Mouse (Mus musculus) lung, postnatal 25 days (tissue): ENCODE results near the gene Batf.
A peak's percentile ranks its signal among the peaks of the same experiment; 100 is the strongest.
"Not testable (repeated sequence)": the region's sequence is repeated elsewhere in the genome, so short reads cannot be mapped to it uniquely, and the experiment has no call there.

Experiments used
- DNase-seq: peaks from one replicate; pipeline ENCODE4 v3.0.0; 2022; ENCODE audit warnings: low spot score

The Batf gene

DNA sequence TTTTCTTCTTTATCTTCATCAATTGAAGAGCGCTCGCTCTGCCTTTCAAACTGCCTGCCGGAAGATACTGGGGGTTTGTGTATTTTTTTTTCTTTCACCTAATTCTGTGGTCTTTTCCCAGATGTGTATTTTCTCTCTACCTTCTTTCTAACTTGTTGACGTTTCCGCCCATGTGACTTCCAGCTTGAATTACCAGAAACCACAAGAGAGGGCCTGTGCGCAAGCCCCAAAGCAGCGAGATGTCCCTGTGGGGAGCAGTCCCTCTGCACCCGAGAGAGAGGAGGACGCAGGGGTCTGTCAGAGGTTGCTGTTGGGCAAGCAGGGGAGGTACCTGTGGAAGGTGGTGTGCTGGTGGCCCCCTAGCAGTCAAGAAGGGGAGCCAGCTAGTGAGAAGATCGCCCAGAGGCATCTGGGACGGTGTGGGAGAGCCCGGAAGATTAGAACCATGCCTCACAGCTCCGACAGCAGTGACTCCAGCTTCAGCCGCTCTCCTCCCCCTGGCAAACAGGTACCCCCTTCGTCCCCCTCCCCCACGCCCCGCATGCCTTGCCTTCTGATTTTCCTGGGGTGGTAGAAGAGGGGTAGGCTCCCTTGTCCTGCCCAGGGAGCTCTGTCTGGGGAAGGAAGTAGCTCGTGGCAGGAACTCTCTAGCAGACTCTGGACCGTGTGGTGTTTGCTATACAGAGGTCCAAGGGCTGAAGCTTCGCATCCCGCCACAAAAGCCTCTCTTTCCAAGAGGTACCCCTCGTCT, at the start of gene Batf:
Gene Batf, plus strand, starts transcription at position 204 of the 751 bp plus-strand sequence.
- peak; percentile 50 for DNase-seq

DNA sequence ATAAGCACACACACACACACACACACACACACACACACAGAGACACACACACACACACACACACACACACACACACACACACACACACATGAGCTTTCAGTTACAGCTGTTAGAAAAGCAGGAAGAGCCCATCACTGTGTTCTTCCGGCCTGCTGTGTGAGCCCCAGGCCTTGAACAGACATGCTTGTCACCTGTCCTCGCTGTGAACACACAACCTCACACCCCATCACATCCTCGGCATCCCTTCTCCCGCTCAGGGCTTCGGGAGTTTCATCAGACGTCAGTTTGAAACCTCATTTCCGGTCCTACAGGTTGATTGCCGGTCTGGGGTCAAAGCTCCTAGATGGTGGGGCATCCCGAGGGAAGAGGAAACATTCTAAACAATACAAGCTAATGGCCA, 48.5 kb upstream of the Batf start:
- DNase-seq = no peak

DNA sequence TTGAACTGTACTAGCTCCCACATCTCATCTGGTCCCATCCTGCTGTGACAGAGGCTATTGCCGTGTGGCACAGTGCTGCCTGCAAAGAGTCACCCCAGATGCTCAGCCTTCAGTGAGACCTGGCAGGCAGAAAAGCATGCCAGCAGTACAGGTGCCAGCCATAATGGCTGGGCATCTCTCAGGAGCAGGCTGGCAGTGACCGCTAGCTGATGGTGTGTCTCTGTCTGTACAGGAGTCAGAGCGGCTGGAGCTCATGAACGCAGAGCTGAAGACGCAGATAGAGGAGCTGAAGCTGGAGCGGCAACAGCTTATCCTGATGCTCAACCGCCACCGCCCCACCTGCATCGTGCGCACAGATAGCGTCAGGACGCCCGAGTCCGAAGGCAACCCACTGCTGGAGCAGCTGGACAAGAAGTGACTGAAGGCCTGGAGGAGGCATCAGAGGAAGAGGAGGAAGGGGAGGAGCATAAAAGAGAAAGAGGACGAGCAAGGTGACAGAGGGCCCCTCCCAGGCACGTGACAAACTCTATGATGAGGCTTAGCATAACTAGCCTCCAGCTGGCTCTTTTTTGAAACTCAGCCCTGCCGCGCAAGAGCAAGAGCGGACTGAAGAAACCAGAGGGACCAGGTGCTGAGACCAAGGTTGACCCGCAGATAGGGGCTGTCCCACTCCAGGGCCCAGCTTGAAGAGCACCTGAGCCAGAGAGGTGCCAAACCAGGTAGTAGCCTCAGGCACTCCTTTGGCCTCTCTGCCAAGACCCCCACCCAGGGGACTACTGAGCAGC, 47.7 kb upstream of the Batf start:
- no peak for DNase-seq

DNA sequence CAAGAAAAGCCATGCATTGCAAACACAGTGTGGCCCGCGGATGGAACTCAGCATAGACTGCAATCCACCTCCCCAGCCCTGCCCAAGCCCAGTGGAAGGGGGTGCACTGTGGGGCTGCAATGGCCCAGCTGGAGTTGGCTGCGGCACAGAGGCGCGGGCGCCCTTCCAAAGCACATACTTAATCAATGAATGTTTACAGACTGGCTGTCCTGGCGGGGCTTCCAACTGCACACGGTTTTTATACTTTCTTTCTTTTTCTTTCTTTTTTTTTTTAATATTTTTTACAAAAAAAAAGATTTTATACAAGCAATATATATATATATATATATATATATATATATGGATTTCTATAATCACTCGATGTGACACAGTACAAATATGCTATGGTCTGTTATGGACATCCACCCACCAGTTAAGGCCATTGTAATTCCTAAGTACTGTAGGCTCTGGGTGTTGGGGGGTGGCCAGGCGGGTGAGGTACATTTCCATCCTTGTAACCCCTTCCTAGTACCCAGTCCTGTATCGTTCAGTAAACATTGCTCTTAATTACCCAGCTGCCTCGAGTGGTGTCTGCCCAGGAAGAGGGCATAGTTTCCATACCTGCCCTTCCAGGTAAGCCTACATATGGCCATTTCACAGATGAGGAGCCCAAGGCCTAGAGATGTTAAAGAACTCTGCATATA, 47.0 kb upstream of the Batf start:
- DNase-seq = peak; percentile 90

DNA sequence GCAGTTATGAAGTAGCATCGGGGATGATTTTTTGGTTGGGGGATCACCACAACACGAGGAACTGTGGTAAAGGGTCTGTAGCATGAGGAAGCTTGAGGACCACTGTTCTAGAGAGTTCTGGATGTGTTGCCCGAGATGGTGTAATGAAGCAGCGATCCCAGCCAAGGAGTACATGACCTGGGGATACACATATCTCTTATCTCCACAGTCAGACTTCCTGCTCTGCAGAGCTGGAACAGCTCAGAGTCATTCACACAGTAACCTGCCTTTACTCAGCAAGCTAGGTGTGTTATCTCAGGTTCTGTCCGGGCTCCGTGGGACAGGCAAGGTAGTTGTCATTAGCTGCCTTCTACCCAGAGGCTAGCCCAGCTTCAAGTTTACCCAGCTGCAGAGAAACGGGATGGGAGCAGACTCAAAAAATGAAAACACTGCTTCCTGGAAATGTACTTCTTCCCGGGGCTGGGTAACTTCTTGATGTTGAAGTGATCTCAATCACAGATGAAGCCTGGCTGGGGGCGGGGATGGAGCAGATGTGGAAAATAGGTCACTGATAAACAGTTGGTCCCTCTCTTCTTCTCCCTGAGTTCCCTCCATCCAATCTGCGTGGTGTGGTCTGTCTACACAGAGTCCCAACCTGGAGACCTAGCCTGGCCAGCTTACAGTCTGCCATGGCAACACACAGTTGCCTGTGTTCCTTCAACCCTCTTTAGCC, 45.5 kb upstream of the Batf start:
- peak; percentile 37 for DNase-seq

DNA sequence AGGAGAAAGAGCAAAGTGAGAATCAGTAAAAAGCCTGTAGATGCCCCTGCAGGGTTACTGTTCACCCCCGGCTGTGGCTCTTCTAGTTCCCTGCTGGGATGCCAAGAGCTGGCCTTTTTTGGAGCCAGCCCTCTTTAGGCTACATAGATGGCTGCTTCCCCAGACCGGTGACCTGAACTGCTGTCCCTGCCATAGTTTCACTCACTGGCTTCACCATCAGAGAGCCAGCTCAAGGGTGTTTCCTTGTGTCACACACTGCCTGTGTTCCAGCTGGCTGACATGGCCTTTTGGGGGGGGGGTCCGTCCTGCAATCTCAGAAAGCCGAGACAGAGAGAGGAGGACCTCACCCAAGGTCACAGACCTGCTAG, 44.9 kb upstream of the Batf start:
- no peak for DNase-seq

DNA sequence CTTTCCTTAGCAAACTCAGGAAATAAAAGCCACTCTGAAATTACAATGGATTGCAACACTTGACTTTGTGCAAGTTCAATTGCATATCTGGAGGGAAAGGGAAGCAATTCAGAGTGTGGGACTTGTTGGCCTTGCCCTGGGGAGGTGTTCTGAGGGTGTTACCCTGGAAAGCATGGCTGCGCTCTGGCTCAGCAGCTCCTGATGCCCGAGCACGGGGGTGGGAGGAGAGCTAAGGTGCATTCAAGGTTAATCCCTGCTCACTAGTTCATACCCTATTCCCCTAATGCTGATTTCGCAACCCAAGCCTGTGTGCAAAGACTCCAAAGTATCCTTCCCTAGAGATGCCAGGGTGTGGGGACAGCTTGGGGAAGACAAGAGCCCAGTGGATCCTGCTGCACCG, 42.7 kb upstream of the Batf start:
- peak; percentile 27 for DNase-seq

DNA sequence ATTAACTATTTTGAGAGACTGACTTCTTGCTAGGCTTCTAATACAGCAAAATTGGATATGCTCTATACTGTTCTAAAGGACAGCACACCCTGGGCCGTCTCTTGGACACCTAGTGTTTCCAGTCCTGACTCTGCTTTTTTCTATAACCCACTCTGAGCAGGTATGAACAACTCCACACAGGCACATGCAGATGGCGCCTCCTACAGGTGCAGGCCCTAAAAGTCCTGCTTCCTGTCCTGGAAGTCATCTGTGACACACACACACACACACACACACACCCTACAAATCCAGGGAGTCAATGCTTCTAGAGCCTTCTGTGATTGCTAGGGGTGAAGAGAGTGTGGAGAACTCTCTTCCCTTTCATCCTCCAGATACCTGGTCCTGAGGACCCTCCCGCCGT, 40.8 kb upstream of the Batf start:
- DNase-seq = peak; percentile 59

DNA sequence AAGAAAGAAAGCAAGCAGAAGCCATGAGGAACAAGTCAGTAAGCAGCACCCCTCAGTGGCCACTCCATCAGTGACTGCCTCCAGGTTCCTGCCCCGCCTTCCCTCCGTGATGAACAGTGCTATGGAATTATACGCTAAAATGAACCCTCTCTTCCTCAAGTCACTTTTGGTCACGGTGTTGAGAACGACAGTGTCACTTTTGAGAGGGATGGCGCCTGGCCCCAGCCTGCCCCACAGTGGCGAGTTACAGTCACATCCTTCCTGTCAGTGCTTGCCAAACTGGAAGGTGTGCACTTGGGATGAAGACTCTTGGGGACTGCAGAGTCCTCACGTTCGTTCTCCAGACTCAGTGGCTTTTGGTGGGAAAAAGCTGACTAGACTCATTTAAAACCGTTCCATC, 39.1 kb upstream of the Batf start:
- peak; percentile 46 for DNase-seq

DNA sequence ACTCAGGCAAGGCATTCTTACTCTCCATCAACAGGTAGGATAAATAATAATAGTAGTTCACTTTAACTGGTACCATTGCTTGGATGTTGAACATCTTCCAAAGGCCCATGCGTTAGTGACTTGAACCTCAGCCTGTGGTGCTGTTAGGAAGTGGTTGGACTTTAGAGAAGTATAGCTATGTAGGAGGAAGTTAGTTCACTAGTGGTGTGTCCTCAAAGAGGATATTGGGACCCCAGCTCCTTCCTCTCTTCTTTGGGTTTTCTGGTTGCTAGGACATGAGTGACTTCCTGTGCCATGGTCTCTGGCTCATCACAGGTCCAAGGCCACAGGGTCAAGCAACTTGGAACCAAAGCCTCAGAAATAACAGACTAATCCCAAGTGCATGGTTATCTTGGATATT, 38.5 kb upstream of the Batf start:
- DNase-seq = no peak

DNA sequence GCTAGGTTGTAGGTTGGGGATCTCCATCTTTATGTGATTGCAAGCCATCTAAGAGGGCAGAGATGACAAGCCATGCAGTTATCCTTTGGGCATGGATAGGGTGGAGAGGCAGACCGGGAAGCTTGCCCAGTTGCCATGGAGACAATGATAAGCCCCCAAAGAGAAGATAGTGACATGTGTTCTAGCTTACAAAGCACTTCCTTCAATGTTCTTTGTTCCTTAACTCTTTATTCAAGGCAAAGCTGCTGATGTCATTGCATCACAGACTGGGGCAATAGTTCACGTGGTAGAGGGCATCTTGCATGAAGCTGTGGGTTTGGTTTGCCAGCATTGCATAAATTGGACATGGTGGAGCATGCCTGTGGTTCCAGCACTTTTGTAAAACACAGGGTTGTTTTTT, 27.1 kb upstream of the Batf start:
- no peak for DNase-seq

DNA sequence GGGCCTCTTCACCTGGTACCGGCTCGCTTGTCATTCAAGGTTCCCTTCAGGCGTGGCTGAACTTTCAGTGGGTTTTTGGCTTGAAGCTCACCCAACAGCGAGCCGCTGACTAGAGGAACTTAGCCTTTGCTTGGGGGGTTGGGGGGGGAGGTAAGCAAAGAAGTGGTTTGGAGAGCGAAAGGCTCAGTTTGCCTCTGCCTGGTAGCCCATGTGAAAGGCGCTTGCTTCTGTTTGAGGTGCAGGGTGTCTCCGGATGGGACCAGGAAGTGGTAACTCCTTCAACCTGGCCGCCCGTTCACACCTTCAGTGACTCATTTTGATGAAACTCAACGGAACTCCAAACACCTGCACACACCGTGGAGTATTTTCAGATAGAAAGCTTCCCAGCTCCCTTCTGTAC, 25.6 kb upstream of the Batf start:
- DNase-seq = no peak

DNA sequence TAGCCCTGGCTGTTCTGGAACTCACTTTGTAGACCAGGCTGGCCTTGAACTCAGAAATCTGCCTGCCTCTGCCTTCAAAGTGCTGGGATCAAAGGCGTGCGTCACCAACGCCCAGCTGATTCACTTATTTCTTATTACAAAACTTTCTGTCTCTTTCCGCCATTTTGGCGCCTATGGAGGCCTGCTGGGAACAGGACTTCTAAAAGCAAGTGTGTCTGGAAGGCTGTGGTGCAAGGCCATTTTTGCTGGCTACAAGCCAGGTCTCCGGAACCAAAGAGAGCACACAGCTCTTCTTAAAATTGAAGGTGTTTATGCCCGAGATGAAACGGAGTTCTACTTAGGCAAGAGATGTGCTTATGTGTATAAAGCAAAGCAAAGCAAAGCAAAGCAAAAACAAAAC, 24.2 kb upstream of the Batf start:
- not testable (repeated sequence) for DNase-seq

DNA sequence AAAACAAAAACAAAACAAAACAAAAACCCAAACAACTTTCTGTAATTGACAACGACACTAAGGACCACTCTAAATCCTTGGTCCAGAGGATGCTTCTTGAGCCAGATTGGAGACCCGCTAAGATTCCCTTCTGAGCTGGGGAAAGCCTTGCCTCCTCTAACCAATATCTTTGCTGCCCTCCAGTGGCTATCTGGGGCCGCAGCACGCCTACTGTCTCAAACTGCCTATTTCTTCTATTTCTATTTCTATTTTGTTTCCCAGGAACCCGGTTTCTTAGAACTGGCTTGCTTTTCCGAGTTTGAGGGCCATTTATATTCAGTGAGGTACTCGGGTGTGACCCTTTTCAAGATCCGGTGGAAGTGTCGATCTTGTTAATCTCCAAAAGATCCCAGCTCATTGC, 23.6 kb upstream of the Batf start:
- DNase-seq = peak; percentile 77

DNA sequence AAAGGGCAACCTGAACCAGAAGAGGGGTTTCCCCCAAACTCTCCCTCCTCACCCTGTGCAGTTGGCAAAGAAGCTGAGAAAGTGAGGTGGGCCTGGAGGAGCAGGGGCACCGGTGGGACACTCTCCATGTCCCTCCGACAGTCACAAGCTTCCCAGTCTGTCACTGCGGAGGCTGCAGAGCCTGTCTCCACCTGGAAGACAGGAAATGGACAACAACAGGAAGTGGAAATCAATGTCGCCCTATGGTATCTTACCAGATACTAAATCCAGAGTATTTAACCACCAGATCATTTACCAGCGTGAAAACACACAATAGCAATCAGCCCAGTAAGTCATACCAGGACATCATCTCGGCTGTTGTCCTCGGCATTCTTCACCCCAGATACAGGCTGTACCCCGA, 20.4 kb upstream of the Batf start:
- no peak for DNase-seq

DNA sequence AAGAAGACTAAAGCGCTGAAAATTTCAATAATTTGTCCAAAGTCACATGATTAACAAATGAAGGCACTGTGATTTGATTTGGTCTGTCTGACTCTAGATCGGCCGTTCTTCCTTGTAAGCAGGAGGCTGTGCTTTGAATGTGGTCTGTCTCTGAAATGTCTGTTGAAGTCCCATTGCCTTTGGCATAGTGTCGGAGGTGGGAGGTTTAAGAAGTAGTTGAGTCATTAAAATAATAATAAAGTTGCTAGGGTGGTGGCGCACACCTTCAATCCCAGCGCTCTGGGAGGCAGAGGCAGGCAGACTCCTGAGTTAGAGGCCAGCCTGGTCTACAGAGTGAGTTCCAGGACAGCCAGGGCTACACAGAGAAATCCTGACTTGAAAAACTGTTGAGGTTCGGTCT, 19.4 kb upstream of the Batf start:
- DNase-seq = no peak

DNA sequence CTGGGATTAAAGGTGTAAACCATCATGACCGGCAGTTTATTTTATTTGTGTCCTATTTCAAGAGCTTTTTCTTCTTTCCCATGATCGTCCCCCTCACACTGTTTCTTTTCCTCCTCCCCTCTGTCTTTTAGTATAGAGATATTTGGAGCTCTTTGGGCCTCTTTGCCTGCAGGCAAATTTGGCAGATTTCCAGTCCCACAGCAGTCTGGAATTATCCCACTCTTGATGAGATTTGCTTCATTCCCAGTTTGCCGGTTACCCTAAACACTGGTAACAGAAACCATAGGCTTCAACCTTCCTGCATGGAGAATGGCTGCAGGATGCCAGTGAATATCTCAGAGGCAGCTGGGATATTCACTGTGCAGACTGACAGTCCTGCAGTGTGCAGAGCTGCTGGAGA, 17.8 kb upstream of the Batf start:
- DNase-seq = no peak

DNA sequence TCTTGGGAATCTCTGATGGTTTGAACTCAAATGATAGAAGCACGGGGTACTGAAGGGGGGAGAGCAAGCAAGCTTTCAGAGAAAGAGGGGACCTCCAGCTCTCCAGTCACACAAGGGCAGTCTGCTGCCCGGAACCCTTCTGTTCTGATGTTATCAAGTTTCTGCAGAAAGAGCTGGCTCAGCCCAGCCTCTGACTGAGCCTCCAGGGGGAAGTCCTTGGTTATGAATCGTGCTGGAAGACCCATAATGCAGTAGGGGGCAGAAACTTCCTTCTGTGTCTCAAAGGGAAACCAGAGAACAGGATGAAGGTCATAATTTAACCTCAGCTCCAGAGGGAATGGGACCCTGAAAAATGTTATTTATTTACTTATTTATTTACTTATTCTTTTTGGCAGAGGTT, 16.4 kb upstream of the Batf start:
- DNase-seq = no peak

DNA sequence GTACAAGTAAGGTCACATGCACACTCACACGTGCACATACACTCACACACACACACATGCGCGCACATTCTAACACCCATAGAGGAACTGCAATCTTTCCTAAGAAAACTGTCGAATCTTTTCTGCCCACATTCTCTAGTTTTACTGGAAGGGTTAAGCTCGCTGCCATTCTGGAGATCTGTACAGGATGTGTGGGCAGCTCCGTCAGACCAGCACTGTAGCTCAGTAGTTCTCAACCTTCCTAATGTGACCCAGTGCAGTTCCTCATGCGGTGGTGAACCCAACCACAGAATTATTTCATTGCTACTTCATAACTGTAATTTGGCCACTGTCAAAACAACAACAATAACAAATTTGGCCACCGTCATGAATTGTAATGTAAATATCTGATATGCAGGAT, 12.6 kb upstream of the Batf start:
- DNase-seq = no peak

DNA sequence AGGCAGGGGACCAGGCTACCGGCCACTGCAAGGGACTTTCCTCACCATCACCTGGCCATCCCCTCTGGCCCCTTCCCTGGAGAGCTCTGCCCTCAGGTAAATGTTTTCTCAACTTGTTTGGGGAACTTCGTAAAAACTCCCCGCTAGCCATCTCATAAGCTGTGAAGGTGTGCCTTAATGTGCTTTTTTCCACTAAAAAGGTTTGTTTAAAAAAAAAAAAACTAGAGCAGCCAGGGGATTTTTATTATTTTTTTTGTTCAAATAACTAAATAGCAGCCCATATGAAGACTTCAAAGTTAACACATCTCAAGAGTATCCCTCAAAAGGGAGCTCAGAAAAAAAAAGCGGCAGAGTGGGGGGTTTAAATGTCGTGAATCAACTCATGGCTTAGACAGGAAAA, 7.4 kb upstream of the Batf start:
- no peak for DNase-seq

DNA sequence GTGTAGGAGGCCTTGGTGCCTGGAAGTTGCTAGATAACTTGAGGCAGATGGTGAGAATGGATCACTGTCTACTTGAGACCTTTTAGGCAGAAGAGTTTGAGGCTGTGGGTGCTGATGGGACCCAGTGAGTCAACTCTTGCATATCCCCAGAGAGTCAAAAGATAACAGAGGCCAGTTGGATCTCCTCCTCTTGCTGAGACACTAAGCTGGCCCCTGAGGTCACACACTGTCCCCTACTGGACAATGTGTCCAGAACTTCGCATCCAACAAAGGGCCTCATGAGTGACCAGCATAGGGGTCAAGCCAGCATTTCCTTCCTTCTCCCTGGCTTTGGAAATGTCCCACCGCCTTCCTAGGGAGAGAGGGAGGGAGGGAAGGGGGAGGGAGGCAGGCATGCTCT, 6.7 kb upstream of the Batf start:
- no peak for DNase-seq

DNA sequence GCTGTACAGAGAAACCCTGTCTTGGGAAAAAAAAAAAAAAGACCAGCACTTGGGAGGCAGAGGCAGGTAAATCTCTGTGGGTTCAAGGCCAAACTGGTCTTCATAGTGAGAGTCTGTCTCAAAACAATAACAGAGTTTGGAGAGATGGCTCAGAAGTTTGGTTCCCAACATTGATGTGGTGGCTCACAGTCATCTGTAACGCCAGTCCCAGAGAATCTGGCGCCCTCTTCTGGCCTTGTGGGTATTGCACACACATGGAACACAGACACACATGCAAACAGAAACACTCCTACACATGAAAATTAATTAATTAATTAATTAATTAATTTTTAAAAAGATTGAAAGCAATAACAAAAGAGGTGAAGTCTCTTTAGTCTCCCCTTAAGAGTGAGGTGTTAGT, 4.1 kb upstream of the Batf start:
- DNase-seq = no peak
